Mouse (Mus musculus) stomach, postnatal 0 days (tissue): ENCODE measurements around the gene Klk7.

ENCODE experiments used
- CTCF ChIP-seq: IDR thresholded peaks from 2 replicates; pipeline ENCODE4 v1.5.1; 2016; ENCODE audit warnings: antibody characterized with exemption, low read depth, mild to moderate bottlenecking, moderate library complexity
- EP300 ChIP-seq: optimal IDR thresholded peaks from 2 replicates; pipeline ENCODE3; 2016; ENCODE audit warnings: antibody characterized with exemption

DNA sequence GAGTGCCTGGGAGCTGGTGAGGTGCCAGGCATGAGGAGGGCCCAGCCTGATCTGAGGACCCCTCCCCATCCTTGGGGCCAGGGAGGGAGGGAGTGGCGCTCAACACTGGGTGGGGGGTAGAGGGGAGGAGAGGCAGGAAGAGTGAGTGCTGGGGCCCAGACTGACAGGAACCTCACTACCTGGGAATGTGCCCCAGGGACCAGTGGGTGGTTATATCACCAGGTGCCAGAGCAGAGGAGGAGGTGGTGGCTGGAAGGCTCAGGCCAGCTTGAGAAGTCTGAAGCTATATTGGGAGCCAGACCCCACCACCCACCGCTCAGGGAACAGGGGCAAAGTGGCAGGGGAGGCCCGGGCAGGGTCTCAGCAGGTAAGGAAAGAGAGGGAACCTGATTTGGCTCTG, 30.6 kb downstream of the Klk7 start, which contains the start of gene Klk5:
- TF ChIP-seq CTCF (no peak), EP300 (no peak)
